Mouse (Mus musculus) neural tube, embryonic 15.5 days (tissue): Measurements from ENCODE around the gene Mettl7a3. TPM values are rescaled to one million over a fixed set of nuclear protein-coding genes. Genes with fewer than 3 reads are reported as not detected.

Experiments
- polyA plus RNA-seq: library from polyadenylated mRNA; unstranded; fragments of >200 nt; fragmentation: Nextera tagmentation; extraction: Ambion mirVana; gene quantifications from 2 replicates; pipeline ENCODE4 v1.2.1, GENCODE M21; 2015

Mettl7a3 gene
- polyA plus RNA-seq, 1 experiment from 2014 or later = 0.64 TPM

Other genes with a start within 250 kb of the Mettl7a3 start
- gene Atf1, start 107.1 kb upstream of the Mettl7a3 start, polyA plus RNA-seq = 13.3 and 22.0 TPM in 2 replicates
- gene Tmprss12, start 54.1 kb upstream of the Mettl7a3 start, polyA plus RNA-seq = not detected in 2 replicates
- gene Mettl7a1, start 30.8 kb upstream of the Mettl7a3 start, polyA plus RNA-seq = 3.8 and 5.4 TPM in 2 replicates
- 1.1 and 1.7 TPM in 2 replicates for gene Methig1, start 18.2 kb downstream of the Mettl7a3 start, polyA plus RNA-seq
- gene Mettl7a2, start 18.3 kb downstream of the Mettl7a3 start, polyA plus RNA-seq = not detected in 2 replicates
- gene Higd1c, start 29.6 kb downstream of the Mettl7a3 start, polyA plus RNA-seq = 1.8 TPM in 1 of 2 replicates, not detected in the other
- 0.08 and 0.23 TPM in 2 replicates for gene Gm5475, start 87.2 kb downstream of the Mettl7a3 start, polyA plus RNA-seq
- 23.5 and 24.2 TPM in 2 replicates for gene Slc11a2, start 90.1 kb downstream of the Mettl7a3 start, polyA plus RNA-seq
- gene Letmd1, start 134.1 kb downstream of the Mettl7a3 start, polyA plus RNA-seq = 50.6 and 57.2 TPM in 2 replicates
- gene Csrnp2, start 160.6 kb downstream of the Mettl7a3 start, polyA plus RNA-seq = 34.1 and 37.9 TPM in 2 replicates
- 32.4 and 34.8 TPM in 2 replicates for gene Tfcp2, start 217.1 kb downstream of the Mettl7a3 start, polyA plus RNA-seq